Mouse (Mus musculus) heart, embryonic 12.5 days (tissue): ENCODE results near the gene Ift52. TPM values are rescaled to one million over a fixed set of nuclear protein-coding genes. Genes with fewer than 3 reads are reported as not detected.

Experiments used
- microRNA-seq: library from miRNA; unstranded; fragments of <30 nt; microRNA quantifications from one replicate; pipeline ENCODE4, GENCODE M21; 2017
- polyA plus RNA-seq: library from polyadenylated mRNA; unstranded; fragments of >200 nt; fragmentation: Nextera tagmentation; extraction: Ambion mirVana; gene quantifications from 2 replicates; pipeline ENCODE4 v1.2.1, GENCODE M21; 2016

The Ift52 gene
- polyA plus RNA-seq, 1 experiment from 2014 or later = 41.7 TPM

Small RNA genes within 50 kb of the gene (microRNA-seq; reads per million reads assigned to microRNA genes)
- gene Gm22174 (not detected), gene Mir7003 (not detected)

Other genes with a start within 250 kb of the Ift52 start
- 152 and 161 TPM in 2 replicates for gene Srsf6, start 85.8 kb upstream of the Ift52 start, polyA plus RNA-seq
- gene L3mbtl1, start 73.9 kb upstream of the Ift52 start, polyA plus RNA-seq = 0.05 TPM in 1 of 2 replicates, not detected in the other
- 0.09 TPM in 1 of 2 replicates, not detected in the other for gene Sgk2, start 30.0 kb upstream of the Ift52 start, polyA plus RNA-seq
- 21.3 and 21.9 TPM in 2 replicates for gene Mybl2, start 37.3 kb downstream of the Ift52 start, polyA plus RNA-seq
- gene Gtsf1l, start 70.5 kb downstream of the Ift52 start, polyA plus RNA-seq = not detected in 2 replicates
- gene Tox2, start 185.8 kb downstream of the Ift52 start, polyA plus RNA-seq = 2.4 and 3.0 TPM in 2 replicates